ENCODE assay signal across 16 mouse cellular contexts in genomic region chr11:75737806-75738476, GRCm38 (mm10). TPM values are rescaled to one million over a fixed set of nuclear protein-coding genes. Genes with fewer than 3 reads are reported as not detected.
DNase-seq lines count a peak whose midpoint lies in the region; ATAC-seq and TF ChIP-seq lines count a peak whose summit lies in the region.
"Had no signal": no experiment of that assay in that cellular context is flagged by ENCODE, and none has a peak within 500 bp of the region (broad histone marks: within the 10 kb centered on the region; RNA-seq: fewer than 3 reads in every experiment).

No protein-coding gene starts in this region.

- 0 out of 2 replicates have a peak overlapping the region, but pooled peaks have one; percentile 2 for H3K4me2 ChIP-seq in heart, embryonic 16.5 days (ENCODE audit: low read depth, low read length)
- peak overlapping the region; percentile 1; the same call in 1 of the 2 replicates for H3K4me2 ChIP-seq in midbrain, embryonic 16.5 days (ENCODE audit: low read length)
- H3K4me2 ChIP-seq in midbrain, postnatal 0 days (ENCODE audit: low read depth, low read length, poor library complexity, severe bottlenecking) = no peak overlapping the region
- no peak overlapping the region for H3K4me2 ChIP-seq in intestine, embryonic 16.5 days (ENCODE audit: low read depth, low read length)

- 53% methylated on average over 2 of the region's 2 CpGs for WGBS in heart, embryonic 16.5 days
- WGBS in midbrain, embryonic 16.5 days = 89% methylated on average over 2 of the region's 2 CpGs
- 78% methylated on average over 2 of the region's 2 CpGs for whole genome bisulfite sequencing in midbrain, postnatal 0 days
- 61% methylated on average over 2 of the region's 2 CpGs for WGBS in intestine, embryonic 16.5 days

- ATAC-seq in heart, embryonic 16.5 days (replicated peaks; ENCODE audit: extremely low read depth, insufficient read depth, low FRiP score) = no peak
- no peak for ATAC-seq in midbrain, embryonic 16.5 days
- no peak for ATAC-seq in midbrain, postnatal 0 days (ENCODE audit: low FRiP score)
- no peak for ATAC-seq in intestine, embryonic 16.5 days
- ATAC-seq: intestine, postnatal 0 days had no signal

- H3K9ac ChIP-seq in heart, embryonic 16.5 days (ENCODE audit: low read length) = no peak overlapping the region
- no peak overlapping the region for H3K9ac ChIP-seq in midbrain, embryonic 16.5 days (ENCODE audit: low read depth, low read length)
- H3K9ac ChIP-seq in midbrain, postnatal 0 days (replicated peaks; ENCODE audit: low read length, poor library complexity, severe bottlenecking) = no peak overlapping the region
- no peak overlapping the region for H3K9ac ChIP-seq in MEL (ENCODE audit: control insufficient read depth, low read depth, low read length, poor library complexity, severe bottlenecking)
- no peak overlapping the region for H3K9ac ChIP-seq in intestine, embryonic 16.5 days (ENCODE audit: low read depth, low read length)
- H3K9ac ChIP-seq: liver, embryonic 14.5 days had no signal

- no peaks in the 10 kb centered on the region for H3K27me3 ChIP-seq in heart, embryonic 16.5 days (ENCODE audit: control insufficient read depth, insufficient read depth, low read length)
- H3K27me3 ChIP-seq in midbrain, embryonic 16.5 days (ENCODE audit: control insufficient read depth, insufficient read depth, low read depth, low read length) = no peaks in the 10 kb centered on the region
- H3K27me3 ChIP-seq in midbrain, postnatal 0 days (ENCODE audit: insufficient read depth, low read length) = no peaks in the 10 kb centered on the region
- H3K27me3 ChIP-seq in MEL (ENCODE audit: control insufficient read depth in 1 of 2, insufficient read depth in 2 of 2, low read length in 2 of 2) = no peaks in the 10 kb centered on the region
- no peaks in the 10 kb centered on the region for H3K27me3 ChIP-seq in splenic B cell, adult 2 months (ENCODE audit: control insufficient read depth, insufficient read depth, low read length, poor library complexity, severe bottlenecking)
- no peaks in the 10 kb centered on the region for H3K27me3 ChIP-seq in intestine, embryonic 16.5 days (replicated peaks; ENCODE audit: control insufficient read depth, insufficient read depth, low read length)
- H3K27me3 ChIP-seq: heart, embryonic 15.5 days had no signal

- TF ChIP-seq POLR2A in MEL (IDR thresholded peaks at IDR 0.05; ENCODE audit: control insufficient read depth in 1 of 2, insufficient read depth in 1 of 2, low read depth in 1 of 2, low read length in 2 of 2, poor library complexity in 1 of 2) = no peak

- no peaks in the 10 kb centered on the region for H3K9me3 ChIP-seq in heart, embryonic 16.5 days (replicated peaks; ENCODE audit: control insufficient read depth, low read length)
- no peaks in the 10 kb centered on the region for H3K9me3 ChIP-seq in midbrain, embryonic 16.5 days (replicated peaks; ENCODE audit: control insufficient read depth, low read length, poor library complexity, severe bottlenecking)
- H3K9me3 ChIP-seq in midbrain, postnatal 0 days (ENCODE audit: low read length) = no peaks in the 10 kb centered on the region
- no peaks in the 10 kb centered on the region for H3K9me3 ChIP-seq in MEL (replicated peaks; ENCODE audit: insufficient read depth, low read length)
- no peaks in the 10 kb centered on the region for H3K9me3 ChIP-seq in intestine, embryonic 16.5 days (ENCODE audit: control insufficient read depth, low read length)
- H3K9me3 ChIP-seq: heart, embryonic 15.5 days; midbrain, embryonic 10.5 days had no signal

- no peak for TF ChIP-seq EP300 in MEL (IDR thresholded peaks at IDR 0.05; ENCODE audit: low read depth in 1 of 2, low read length in 2 of 2)

- H3K79me2 ChIP-seq in MEL (ENCODE audit: control insufficient read depth, insufficient read depth, low read length, poor library complexity) = peaks cover 93% of the 10 kb centered on the region

- DNase-seq in heart, adult 11 months = no peak
- DNase-seq in midbrain, postnatal 0 days (ENCODE audit: low spot score) = no peak
- DNase-seq in MEL (ENCODE audit: low read depth, low spot score) = peak; percentile 23
- DNase-seq in splenic B cell, adult 2 months (ENCODE audit: low read depth, low spot score) = peak; percentile 69
- DNase-seq: cerebellum, postnatal 36 days; layer of hippocampus, postnatal 36 days; left cerebral cortex, postnatal 4 days; thymus, postnatal 14 days had no signal

- no peak overlapping the region for H3K4me3 ChIP-seq in heart, embryonic 16.5 days (ENCODE audit: low read length)
- no peak overlapping the region for H3K4me3 ChIP-seq in midbrain, embryonic 16.5 days (ENCODE audit: low read depth, low read length)
- no peak overlapping the region for H3K4me3 ChIP-seq in midbrain, postnatal 0 days (ENCODE audit: low read depth, low read length)
- H3K4me3 ChIP-seq in MEL (ENCODE audit: control insufficient read depth in 1 of 2, insufficient read depth in 1 of 2, low read depth in 2 of 2, low read length in 2 of 2) = no peak overlapping the region
- H3K4me3 ChIP-seq in intestine, embryonic 16.5 days (ENCODE audit: low read length) = no peak overlapping the region
- H3K4me3 ChIP-seq: heart, embryonic 15.5 days had no signal

- no peak overlapping the region for H3K27ac ChIP-seq in heart, embryonic 16.5 days (ENCODE audit: low read length)
- H3K27ac ChIP-seq in midbrain, embryonic 16.5 days (ENCODE audit: low read length) = no peak overlapping the region
- no peak overlapping the region for H3K27ac ChIP-seq in midbrain, postnatal 0 days (ENCODE audit: low read depth, low read length)
- H3K27ac ChIP-seq in MEL (ENCODE audit: control insufficient read depth, low read depth, low read length) = no peak overlapping the region
- no peak overlapping the region for H3K27ac ChIP-seq in intestine, embryonic 16.5 days (ENCODE audit: low read length)
- H3K27ac ChIP-seq: heart, embryonic 15.5 days; liver, embryonic 14.5 days; midbrain, embryonic 10.5 days; stomach, postnatal 0 days had no signal

- peaks cover 64% of the 10 kb centered on the region for H3K4me1 ChIP-seq in heart, embryonic 16.5 days (ENCODE audit: control insufficient read depth, insufficient read depth, low read length)
- peaks cover 42% of the 10 kb centered on the region for H3K4me1 ChIP-seq in midbrain, embryonic 16.5 days (ENCODE audit: control insufficient read depth, insufficient read depth, low read length)
- peaks cover 8% of the 10 kb centered on the region; the same call in 1 of the 2 replicates for H3K4me1 ChIP-seq in midbrain, postnatal 0 days (ENCODE audit: insufficient read depth, low read length)
- H3K4me1 ChIP-seq in MEL (ENCODE audit: control insufficient read depth in 1 of 2, insufficient read depth in 2 of 2, low read length in 2 of 2) = peaks cover 38 to 40% of the 10 kb centered on the region in 2 experiments
- peaks cover 41% of the 10 kb centered on the region for H3K4me1 ChIP-seq in intestine, embryonic 16.5 days (ENCODE audit: control insufficient read depth, insufficient read depth, low read length)

- no peak for TF ChIP-seq CTCF in midbrain, postnatal 0 days (IDR thresholded peaks at IDR 0.05)
- no peak for TF ChIP-seq CTCF in MEL (IDR thresholded peaks at IDR 0.05 in 2 of 3, conservative IDR thresholded peaks at IDR 0.05 in 1 of 3; ENCODE audit: control insufficient read depth in 1 of 3, insufficient read depth in 1 of 3, low read depth in 2 of 3, low read length in 3 of 3, poor library complexity in 1 of 3, severe bottlenecking in 1 of 3)

- no peak for TF ChIP-seq RAD21 in MEL (IDR thresholded peaks at IDR 0.05; ENCODE audit: low read depth, low read length)

- H3K36me3 ChIP-seq in heart, embryonic 16.5 days (ENCODE audit: control insufficient read depth, insufficient read depth) = peaks cover 8% of the 10 kb centered on the region
- no peaks in the 10 kb centered on the region for H3K36me3 ChIP-seq in midbrain, embryonic 16.5 days (ENCODE audit: control insufficient read depth, insufficient read depth, low read length)
- H3K36me3 ChIP-seq in midbrain, postnatal 0 days (ENCODE audit: insufficient read depth, low read length) = no peaks in the 10 kb centered on the region
- peaks cover 30 to 81% of the 10 kb centered on the region in 2 experiments for H3K36me3 ChIP-seq in MEL (ENCODE audit: control insufficient read depth in 1 of 2, insufficient read depth in 2 of 2, low read length in 2 of 2)
- peaks cover 2% of the 10 kb centered on the region; the same call in 1 of the 2 replicates for H3K36me3 ChIP-seq in splenic B cell, adult 2 months (ENCODE audit: control insufficient read depth, insufficient read depth, low read length, poor library complexity, severe bottlenecking)
- no peaks in the 10 kb centered on the region for H3K36me3 ChIP-seq in intestine, embryonic 16.5 days (ENCODE audit: control insufficient read depth, insufficient read depth, low read length)

RNA-seq across cellular contexts. Expression of gene Ywhae, which starts 5.3 kb away (rescaled TPM):
- 646 and 689 TPM in 2 replicates for polyA plus RNA-seq in heart, embryonic 16.5 days (2015; fragmentation: Nextera tagmentation; extraction: Ambion mirVana)
- 1,507 and 1,584 TPM in 2 replicates for polyA plus RNA-seq in midbrain, embryonic 16.5 days (2015; fragmentation: Nextera tagmentation; extraction: Ambion mirVana)
- 341 and 436 TPM in 2 replicates for total RNA-seq in midbrain, postnatal 0 days (2014; rRNA removed)
- 1,643 and 1,657 TPM in 2 replicates for polyA plus RNA-seq in midbrain, postnatal 0 days (2015; fragmentation: Nextera tagmentation; extraction: Ambion mirVana)
- total RNA-seq in MEL (2012; rRNA removed) = 303 and 356 TPM in 2 replicates
- polyA plus RNA-seq in MEL (2012; ENCODE audit: insufficient read depth in 1 of 2, insufficient read length in 2 of 2, low read depth in 1 of 2, low replicate concordance in 2 of 2, missing spikeins in 1 of 2) = 100 to 1,000 TPM; 755 to 855 TPM
- polyA plus RNA-seq in intestine, embryonic 16.5 days (2015; fragmentation: Nextera tagmentation; extraction: Ambion mirVana) = 648 and 718 TPM in 2 replicates

RNA-seq across cellular contexts. Expression of gene Doc2b, which starts 57.9 kb away (rescaled TPM):
- 0.16 and 0.18 TPM in 2 replicates for polyA plus RNA-seq in heart, embryonic 16.5 days (2015; fragmentation: Nextera tagmentation; extraction: Ambion mirVana)
- 4.2 and 5.0 TPM in 2 replicates for polyA plus RNA-seq in midbrain, embryonic 16.5 days (2015; fragmentation: Nextera tagmentation; extraction: Ambion mirVana)
- 23.0 and 27.7 TPM in 2 replicates for total RNA-seq in midbrain, postnatal 0 days (2014; rRNA removed)
- 6.9 and 8.0 TPM in 2 replicates for polyA plus RNA-seq in midbrain, postnatal 0 days (2015; fragmentation: Nextera tagmentation; extraction: Ambion mirVana)
- total RNA-seq in MEL (2012; rRNA removed) = not detected in 2 replicates
- not detected for polyA plus RNA-seq in MEL (2012; ENCODE audit: insufficient read depth in 1 of 2, insufficient read length in 2 of 2, low read depth in 1 of 2, low replicate concordance in 2 of 2, missing spikeins in 1 of 2)
- 0.61 and 0.97 TPM in 2 replicates for polyA plus RNA-seq in intestine, embryonic 16.5 days (2015; fragmentation: Nextera tagmentation; extraction: Ambion mirVana)

RNA-seq across cellular contexts. Expression of gene Crk, which starts 58.9 kb away (rescaled TPM):
- 99.6 and 101 TPM in 2 replicates for polyA plus RNA-seq in heart, embryonic 16.5 days (2015; fragmentation: Nextera tagmentation; extraction: Ambion mirVana)
- polyA plus RNA-seq in midbrain, embryonic 16.5 days (2015; fragmentation: Nextera tagmentation; extraction: Ambion mirVana) = 105 and 118 TPM in 2 replicates
- total RNA-seq in midbrain, postnatal 0 days (2014; rRNA removed) = 79.5 and 90.1 TPM in 2 replicates
- polyA plus RNA-seq in midbrain, postnatal 0 days (2015; fragmentation: Nextera tagmentation; extraction: Ambion mirVana) = 71.6 and 75.0 TPM in 2 replicates
- 68.0 and 68.4 TPM in 2 replicates for total RNA-seq in MEL (2012; rRNA removed)
- polyA plus RNA-seq in MEL (2012; ENCODE audit: insufficient read depth in 1 of 2, insufficient read length in 2 of 2, low read depth in 1 of 2, low replicate concordance in 2 of 2, missing spikeins in 1 of 2) = 10 to 100 TPM; 33.8 to 66.2 TPM
- polyA plus RNA-seq in intestine, embryonic 16.5 days (2015; fragmentation: Nextera tagmentation; extraction: Ambion mirVana) = 91.0 and 94.1 TPM in 2 replicates

Comparison
In these comparisons a context has a peak if more than half of its experiments do, and no peak if none do; other contexts are left out.
1. H3K4me2 ChIP-seq: peak in heart, embryonic 16.5 days (single experiment) and midbrain, embryonic 16.5 days (single experiment); none in midbrain, postnatal 0 days (single experiment) and intestine, embryonic 16.5 days (single experiment).
2. DNase-seq: peak in MEL (single experiment) and splenic B cell, adult 2 months (single experiment); none in heart, adult 11 months (single experiment) and midbrain, postnatal 0 days (single experiment).